Mouse (Mus musculus): ENCODE data around the gene Camk2b.
A peak's percentile ranks its signal among the peaks of the same experiment; 100 is the strongest.

Gene Camk2b

DNA sequence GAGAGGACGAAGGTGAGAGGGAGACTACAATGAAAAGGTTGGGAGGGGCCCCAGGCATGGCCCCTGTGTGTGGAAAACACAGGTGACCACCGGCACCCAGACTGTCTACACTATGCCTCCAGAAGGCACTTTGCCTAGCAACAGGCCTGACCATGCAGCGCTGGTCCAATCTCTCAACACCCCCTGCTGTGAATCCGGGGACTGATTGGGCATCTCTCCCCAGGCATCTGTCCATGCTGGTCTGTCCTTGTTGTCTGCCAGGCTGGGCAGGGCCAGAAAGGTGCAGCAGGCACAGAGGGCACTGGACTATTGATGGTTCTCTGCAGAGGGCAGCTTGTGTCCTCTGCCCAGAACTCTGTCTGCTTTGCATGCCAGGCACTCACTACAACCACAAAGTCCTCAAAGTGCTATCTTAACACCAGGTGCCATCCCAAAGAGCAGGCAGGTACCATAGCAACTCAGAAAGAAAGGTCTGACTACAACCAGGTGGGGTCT is 16.0 kb downstream of the Camk2b start:
- DNase-seq (ENCODE audit: low spot score in 2 of 2): no peak

DNA sequence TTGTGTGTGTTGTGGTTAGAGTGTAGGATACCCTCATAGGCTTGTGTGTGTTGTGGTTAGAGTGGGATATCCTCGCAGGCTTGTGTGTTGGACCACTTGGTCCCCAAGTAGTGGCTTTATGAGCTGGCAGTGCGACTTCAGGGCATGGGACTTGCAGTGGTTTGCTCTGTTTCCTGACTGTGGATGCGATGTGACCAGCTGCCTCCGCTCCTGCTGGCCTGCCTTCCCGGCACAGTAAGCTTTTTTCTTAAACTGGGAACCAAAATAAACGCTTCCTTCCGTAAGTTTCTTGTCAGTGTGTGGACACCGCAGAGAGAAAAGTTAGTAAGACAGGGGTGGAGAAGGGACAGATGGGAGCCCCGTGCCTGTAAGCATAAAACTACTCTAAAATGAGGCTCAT is 18.0 kb downstream of the Camk2b start:
- DNase-seq (ENCODE audit: low spot score in 2 of 2): no peak

DNA sequence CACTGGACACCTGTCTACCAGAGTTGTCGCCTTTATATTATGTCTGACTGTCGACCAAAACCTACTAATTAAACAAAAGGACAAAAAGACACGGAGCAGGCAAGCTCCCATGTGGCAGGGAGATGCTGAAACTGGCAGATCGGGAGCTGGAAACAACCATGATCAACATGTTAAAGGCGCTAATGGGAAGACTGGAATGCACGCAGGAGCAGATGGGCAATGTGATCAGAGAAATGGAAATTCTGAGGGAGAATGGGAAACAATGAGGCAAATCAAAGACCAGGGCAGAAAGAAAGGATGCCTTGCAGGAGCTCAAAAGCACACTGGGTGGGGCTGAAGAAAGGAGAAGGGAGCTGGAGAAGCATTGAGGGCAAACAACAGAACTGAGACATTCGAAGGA is 27.2 kb downstream of the Camk2b start:
- DNase-seq (ENCODE audit: low spot score in 2 of 2): no peak

DNA sequence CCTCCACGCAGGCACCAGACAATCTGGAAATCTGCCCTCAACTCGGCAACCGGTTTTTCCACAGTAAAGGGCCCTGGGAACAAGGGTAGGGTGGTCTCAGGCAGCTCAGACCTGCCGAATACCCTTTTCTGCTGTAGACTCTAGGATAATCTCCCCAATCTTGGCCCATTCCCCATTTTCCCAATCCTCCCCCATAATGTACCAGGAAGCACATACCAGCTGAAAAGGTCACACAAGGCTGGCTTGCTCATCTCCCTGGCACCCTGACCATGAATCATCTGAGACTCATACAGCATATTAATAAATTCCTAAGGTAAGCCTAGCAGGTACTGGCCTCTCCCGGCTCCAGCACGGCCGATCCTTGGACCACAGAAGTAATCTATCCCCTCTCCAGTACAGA is 28.5 kb downstream of the Camk2b start:
- DNase-seq (ENCODE audit: low spot score in 2 of 2): no peak

DNA sequence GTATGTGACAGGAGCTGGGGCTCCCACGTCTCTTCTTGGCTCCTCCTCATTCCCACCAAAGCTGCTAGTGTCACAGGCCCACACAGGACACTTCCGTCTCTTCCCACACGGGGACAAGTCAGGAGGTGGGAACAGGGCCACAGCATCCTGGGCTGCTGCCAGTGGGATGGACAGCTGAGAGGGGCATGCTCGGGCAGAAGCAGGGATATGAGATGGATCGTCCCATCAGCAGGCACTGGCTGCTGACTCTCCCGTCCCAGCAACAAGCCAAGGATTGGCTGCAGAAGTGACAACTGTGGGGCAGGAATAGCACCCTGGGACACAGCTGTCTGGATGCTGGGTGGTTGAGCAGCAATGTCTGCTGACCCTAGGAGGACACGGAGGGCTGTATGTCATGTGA is 29.0 kb downstream of the Camk2b start:
- no peak for DNase-seq (ENCODE audit: low spot score in 2 of 2)

DNA sequence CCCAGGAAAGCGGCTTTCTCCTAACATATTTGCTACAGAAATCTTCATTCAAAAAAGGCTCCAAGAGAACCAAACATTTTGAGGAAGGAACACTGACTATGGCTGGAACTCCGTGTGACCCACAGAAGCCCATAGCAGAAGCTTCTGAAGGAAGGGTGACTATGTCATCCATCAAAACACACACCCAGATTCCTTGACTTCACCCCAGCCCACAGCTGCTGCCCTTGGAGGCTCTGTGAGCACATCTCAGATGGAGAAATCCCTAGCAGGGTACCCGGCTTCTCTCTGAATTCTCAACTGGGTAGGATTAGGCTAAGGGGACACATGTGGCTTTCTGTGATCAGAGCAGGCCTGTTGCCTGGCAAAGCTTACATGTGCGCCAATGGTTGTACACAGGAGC is 29.7 kb downstream of the Camk2b start:
- no peak for DNase-seq (ENCODE audit: low spot score in 2 of 2)

DNA sequence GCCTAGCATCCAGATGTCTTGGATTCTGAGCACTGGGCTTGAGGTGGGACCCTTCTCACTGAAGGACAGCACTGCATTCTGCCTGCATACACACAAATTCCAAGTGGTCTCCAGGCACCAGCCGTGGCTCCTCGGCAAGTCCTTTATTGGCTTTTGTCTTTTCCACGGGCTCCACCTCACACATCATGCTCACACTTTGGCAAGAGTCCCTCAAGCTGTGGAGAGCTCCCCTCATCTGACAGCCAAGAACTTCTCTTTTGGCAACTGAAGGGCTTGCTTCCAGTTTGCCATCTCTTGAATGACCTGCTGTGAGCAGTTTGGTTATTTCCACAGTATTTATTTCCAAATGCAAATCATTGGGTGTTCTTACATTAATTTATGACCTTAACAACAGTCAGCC is 30.6 kb downstream of the Camk2b start:
- DNase-seq (ENCODE audit: low spot score in 2 of 2): no peak

DNA sequence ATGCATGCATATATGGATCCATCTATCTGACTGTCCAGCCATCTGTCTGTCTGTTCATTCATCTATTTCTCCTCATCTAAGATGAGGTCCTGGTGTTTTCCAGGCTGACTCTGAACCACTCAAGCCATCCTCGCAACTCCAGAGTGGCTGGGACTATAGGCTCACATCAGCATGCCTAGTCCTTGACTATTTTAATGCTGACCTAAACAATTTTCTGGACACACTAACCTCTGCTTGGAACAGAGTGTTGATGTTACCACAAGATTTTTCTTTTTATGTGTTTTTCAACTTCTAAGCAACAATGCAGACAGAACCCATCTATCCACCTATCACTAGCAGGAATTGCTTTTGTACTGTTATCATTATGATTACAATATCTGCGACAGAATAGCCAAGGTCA is 31.4 kb downstream of the Camk2b start:
- DNase-seq (ENCODE audit: low spot score in 2 of 2): no peak

DNA sequence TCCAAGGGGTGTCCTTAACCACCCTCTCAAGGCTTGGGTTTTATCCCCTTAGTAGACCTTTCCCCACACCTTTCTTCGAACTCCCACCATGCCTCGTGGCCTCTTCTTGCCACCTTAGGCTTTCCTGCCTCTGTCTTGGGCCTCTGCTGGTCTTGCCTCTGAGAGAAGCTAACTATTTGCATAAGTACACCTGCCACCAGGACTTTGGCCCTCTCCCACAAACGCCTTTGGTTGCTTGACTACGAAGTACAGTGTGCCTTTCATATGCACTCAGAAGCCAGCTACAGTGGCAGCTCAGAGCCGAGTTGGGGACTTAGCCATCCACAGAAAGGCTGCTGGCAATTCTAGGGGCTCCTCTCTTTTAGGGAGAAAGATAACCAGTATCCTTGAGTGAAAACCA is 32.4 kb downstream of the Camk2b start:
- DNase-seq (ENCODE audit: low spot score in 2 of 2): no peak

DNA sequence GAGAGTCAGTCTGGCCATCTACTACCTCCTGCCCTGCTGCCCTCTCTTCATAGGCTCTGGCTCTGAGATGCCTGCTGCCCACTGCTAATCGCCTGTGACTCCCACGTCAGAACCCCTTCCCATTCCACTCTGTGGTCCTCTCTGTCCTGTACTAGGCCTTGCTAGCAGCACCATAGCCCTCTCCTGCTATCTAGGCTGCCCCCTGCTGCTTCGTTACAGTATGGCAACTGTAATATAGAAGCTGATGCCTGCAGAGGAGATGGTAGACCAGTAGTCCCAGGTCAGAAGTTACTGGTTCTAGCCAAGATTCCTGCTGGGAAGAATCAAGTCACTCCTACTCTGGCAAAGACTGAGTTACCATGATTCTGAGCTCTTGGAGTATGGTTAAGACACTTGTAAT is 33.0 kb downstream of the Camk2b start:
- peak in 1 of 2 experiments; percentile 75 for DNase-seq (ENCODE audit: low spot score in 2 of 2)

DNA sequence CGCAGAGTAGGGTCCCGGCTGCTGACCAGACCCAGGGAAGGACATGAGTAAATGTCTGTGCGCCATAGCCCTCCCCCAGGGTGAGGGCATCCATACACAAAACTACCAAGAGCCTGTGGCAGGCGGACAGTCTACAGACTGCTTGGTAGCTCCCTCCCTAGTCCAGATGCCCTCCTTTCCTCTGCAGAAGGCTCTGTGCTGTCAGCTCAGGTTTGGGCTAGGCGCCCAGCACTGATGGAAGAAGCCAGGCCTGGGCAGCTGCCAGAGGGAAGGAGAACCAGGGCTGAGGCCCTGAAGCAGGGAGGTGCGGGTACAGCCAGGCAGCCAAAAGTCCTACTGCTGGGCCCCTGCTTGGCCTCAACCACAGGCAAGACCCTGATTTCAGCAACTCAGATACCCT is 35.5 kb downstream of the Camk2b start:
- peak; percentile 76 to 86 for DNase-seq (ENCODE audit: low spot score in 2 of 2)

DNA sequence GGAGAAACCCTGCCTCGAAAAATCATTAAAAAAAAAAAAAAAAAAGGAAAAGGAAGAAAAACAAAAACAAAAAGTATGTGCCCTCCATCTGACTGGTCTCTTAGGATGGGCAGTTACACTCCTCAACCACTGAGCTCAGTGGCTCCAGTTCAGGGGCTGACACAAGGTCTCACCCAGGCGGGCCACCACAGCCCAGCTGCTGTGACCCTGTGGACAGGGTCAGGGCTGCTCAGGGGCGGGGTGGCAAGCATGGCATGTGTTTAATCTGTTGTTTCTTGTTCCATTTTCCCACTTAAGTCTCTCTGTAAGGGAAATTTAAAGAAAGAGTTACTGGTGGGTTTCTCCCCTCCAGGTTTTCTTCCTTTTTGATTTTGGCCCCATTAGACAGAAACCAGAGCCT is 36.4 kb downstream of the Camk2b start:
- DNase-seq (ENCODE audit: low spot score in 2 of 2): no peak

DNA sequence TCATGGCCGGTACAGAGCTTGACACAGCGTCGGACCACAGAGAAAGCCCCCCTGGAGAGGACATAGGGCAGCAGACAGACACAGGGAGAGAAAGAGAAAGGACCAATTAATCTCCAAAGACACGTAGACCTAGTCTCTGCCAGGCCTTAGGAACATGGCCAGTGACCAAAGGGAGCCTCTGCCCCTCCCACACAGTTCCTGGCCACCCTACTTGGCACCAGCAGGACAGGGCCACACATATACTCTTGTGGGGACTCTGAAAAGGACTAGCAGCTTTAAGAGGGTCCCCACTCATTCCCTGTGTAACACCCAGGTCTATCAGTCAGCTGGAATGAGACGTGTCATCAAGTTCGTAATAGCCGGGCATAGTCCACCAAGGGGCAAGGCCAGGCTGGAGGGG is 37.3 kb downstream of the Camk2b start:
- DNase-seq (ENCODE audit: low spot score in 2 of 2): no peak

DNA sequence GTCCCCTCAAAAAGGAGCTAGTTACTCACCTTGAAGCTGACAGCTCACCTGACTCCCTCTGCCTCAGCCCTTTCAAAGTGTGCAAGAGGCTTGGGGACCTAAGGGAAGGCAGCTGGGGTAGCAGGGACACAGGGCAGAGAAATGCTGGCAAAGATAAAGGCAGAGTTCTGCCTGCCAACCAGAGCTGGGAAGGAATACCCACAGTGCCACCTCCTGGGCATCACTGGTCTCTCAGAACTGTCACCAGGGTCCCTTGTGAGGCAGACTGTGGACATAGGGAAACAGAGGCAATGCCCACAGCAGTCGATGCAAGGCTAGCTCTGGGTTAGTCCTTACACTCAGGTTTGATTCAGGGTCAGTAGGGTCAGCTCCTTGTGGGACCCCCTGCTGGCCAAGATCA is 39.8 kb downstream of the Camk2b start:
- peak in 1 of 2 experiments; percentile 65 for DNase-seq (ENCODE audit: low spot score in 2 of 2)

DNA sequence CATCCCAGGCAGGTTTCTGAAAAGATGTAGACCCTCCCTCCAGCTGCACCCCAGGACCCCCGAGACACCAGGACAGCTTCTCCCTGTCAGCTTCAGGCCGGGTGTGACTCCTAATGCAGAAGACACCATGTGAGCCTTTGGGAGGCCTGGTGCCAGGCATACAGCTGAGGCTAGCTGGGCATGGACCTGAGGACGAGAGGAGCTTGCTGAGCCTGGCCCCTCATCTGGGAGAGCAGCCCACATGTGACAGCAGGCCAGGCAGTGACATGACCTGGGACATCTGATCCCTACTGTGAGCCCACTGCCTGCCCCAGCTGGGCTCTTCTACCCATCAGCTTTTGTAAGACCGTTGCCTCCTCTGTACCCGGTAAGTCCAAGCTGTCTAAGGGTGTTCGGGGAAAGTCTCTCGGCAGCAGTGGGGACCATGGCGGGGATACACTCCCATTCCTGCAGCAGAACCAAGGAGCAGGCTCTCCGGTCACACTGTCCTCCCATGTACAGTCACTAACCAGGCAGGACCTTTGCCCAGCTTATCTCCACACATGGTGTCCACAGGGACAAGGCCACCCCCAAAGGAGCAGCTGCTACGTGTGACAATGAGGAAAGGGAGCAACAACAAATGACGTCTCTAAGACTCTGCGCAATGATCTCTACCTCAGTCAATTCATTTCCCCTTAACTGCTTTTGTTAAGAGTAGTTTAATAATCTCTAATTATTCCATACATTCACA is 41.1 kb downstream of the Camk2b start:
- no peak for DNase-seq (ENCODE audit: low spot score in 2 of 2)

DNA sequence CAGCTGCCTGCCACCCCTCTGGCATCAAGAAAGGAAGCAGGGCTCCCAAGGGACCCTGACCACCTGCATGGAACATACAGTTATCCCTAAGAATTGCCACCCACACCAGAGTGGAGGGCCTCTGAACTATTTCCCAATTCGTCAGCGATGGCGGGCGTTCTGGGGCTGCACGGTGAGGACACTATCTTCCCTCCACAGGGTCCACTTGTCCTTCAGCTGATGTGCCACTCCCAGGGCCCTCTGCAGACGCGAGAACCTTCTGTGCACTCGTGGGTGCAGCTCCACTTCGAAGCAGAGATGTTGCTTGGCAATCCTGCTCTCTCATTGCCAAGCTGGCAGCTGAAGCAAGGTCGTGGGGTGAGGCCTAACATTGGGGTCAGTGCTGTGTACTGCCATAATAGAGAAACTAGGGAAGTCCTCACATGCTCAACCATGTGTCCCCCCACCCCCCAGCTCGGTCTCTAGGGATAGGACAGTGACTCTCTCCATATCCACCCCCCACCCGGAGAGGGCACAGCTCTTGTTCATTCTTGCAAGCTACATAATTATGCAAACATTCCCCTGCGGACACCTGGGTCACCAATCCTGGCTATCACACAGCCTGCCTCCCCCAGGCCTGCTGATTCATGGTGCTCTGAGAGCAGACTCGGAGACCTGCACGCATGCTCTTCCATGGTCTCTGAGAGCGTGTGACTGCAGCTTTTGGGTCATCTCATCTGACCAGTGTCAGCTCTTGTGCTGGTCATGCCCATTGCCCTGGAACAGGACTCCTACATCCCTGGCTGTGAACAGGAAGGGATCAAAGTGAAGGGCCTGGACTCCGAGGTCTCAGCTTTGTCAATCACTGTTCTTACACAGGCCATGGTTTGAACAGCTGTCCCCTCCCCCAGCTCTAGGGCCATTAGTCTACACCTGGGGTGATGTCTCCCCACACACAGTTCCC is 45.0 kb downstream of the Camk2b start:
- DNase-seq (ENCODE audit: low spot score in 2 of 2): no peak

DNA sequence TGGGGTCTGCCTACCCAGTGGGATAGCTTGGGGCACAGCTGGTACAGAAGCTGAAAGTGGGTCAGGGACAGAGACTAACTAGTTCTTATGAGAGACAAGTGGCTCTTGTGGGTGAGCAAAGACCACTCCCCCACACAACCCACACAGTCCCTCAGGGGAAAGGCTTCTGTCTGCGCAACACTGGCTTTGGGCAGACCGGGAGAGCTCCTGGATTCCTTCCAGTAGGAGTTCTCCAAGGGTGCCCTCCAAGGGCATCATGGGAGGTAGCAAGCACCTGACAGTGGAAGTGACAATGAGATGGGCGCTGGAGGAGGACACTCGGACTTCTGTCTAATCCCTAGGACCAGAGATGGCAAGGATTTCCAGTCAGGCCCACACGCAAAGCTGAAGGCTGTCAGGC is 45.8 kb downstream of the Camk2b start:
- no peak for DNase-seq (ENCODE audit: low spot score in 2 of 2)

DNA sequence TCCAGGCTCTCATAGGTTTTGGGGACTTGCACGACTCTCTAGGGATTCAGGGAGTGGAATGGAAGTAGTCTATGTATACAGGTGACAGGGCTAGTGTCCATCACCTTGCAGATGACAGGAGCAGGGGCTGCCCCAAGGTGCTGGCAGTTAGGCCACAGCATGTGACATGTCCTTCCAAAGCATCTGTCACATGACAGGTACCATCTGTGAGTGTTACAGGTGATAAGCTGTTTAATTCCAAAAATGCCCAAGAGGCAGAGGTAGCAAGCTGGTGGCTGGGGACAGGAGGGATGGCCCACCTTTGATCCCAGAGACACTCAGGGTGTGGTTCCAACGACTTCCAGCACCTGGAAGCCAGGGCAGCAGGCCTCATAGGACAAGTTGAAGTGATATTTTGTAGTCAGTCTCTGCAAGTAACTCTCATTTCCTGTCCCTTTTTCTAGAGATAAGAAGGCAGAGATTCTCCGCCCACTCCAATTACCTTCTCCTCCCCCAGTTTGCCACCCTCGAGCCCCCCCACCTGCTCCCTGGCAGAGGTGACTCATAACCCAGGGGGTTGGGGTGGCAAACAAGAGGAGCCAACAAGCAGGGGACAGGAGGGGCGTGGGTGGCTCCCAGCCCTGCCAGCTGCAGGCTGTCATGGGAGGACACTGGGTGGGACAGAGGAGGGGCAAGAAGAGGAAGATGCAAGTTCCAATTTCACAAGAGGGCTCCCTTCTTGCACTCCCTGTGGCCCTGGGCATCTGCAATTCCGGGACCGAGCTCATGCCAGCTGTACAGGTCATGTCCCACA is 47.7 kb downstream of the Camk2b start:
- DNase-seq (ENCODE audit: low spot score in 2 of 2): peak; percentile 73 to 78

DNA sequence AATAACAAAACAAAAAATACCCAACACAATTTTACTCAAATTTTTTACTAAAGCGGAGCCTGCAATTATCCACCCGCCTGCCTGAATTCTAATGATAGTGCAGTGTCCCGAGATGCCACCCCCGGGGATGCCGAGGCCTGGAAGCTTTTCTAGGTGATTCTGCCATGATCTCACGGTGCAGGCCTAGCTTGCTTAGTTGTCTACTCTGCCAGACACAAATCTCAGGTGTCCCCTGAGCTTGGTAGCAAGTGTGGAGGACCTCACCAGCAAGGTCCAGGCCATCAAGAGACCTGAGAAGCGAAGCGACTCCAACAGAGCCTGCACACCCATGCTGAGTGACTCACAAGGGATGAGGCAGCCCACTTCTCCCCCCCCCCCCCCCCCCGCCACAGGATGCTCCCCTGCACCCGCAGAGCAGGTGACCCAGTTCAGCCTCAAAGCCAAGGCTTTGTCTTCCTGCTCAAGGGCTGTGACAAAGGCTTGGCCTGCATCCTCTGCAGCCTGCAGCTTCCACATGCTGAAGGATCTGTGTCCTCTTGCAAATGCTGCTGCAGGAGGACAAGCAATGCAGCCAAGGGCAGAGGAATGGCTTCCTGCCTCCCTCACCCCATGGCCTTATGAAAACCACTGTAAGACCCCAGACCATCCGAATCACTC is 48.5 kb downstream of the Camk2b start:
- DNase-seq (ENCODE audit: low spot score in 2 of 2): no peak

DNA sequence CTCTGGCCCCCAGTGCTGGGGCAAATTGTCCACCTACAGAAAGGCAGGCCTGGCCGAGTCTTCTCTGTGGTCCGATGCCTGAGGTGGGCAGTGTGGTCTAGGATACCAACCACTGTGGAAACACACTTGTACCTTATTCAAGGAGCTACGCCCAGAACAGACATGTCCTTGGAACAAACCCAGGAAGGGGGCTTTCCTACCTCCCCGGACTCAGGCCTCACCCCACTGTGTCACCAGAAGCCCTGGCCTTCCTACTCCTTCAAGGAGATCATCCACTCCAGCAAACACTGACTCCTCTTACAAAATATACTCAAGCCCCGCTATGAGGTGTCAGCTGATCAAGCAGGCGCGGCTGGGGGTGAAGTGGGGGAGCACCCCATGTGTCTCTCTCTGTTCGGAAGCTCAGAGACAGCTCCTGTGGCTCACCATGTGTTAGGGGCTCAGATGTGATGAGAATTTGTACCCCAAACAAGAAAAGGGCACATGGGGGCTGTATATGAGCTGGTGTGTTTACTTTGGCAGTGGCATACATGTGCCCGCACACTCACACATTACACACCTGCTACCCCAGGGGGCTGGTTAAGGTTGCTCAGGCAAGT is 49.3 kb downstream of the Camk2b start:
- DNase-seq (ENCODE audit: low spot score in 2 of 2): no peak

DNA sequence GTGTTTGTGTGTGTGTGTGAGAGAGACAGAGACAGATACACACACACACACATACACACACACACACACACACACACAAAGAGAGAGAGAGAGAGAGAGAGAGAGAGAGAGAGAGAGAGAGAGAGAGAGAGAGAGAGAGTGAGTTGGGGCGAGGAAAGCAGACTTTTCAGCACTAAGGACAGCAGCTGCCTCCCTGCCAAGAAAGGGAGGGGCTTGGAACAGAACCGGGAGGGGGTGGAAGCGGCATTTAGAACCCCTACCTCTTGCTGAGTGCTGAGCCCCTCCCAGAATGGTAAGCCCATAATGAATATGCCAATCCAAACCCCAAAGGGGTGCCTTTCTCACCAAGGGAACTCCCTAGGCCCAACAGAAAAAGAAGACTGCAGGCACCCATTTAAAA is 49.8 kb downstream of the Camk2b start:
- DNase-seq (ENCODE audit: low spot score in 2 of 2): no peak
